Mouse (Mus musculus) liver, embryonic 14.5 days (tissue): ENCODE data around the gene Olfr670. TPM values are rescaled to one million over a fixed set of nuclear protein-coding genes. Genes with fewer than 3 reads are reported as not detected.

Source experiments
- ATAC-seq: fragments of 200-750 bp; cut with Nextera tagmentation; 2 replicates; pipeline ENCODE4 v1.8.0; 2017; ENCODE audit warnings: moderate number of reproducible peaks, mild to moderate bottlenecking, moderate library complexity; ENCODE audit not compliant: insufficient read depth
- DNase-seq, 3 experiments: peaks; one replicate each; pipeline ENCODE4 v3.0.0-alpha.2; 2012 to 2013; ENCODE audit warnings: low read depth in 3 of 3, low spot score in 3 of 3
- H3K27ac ChIP-seq: fragments of 300-500 bp; sonication (generic); 2 replicates; pipeline ENCODE4 v1.5.1; 2014; ENCODE audit warnings: moderate library complexity, mild to moderate bottlenecking, control low read depth, inconsistent platforms
- H3K27me3 ChIP-seq: fragments of 300-500 bp; sonication (generic); 2 replicates; pipeline ENCODE4 v1.6.1; 2014; ENCODE audit warnings: mild to moderate bottlenecking, low read length, moderate library complexity; ENCODE audit not compliant: control insufficient read depth, insufficient read depth
- H3K36me3 ChIP-seq: fragments of 300-500 bp; sonication (generic); replicated peaks from 2 replicates; pipeline ENCODE4 v1.6.1; 2014; ENCODE audit warnings: low read depth; ENCODE audit not compliant: control insufficient read depth, insufficient read depth
- H3K4me1 ChIP-seq, 2 experiments: fragments of 200-500 bp in 1 of 2; fragments of 300-500 bp in 1 of 2; sonication (generic) in 1 of 2; replicated peaks; 2 replicates each; pipeline ENCODE4 v1.6.1; 2012 to 2014; ENCODE audit warnings: antibody characterized with exemption in 1 of 2, inconsistent platforms in 1 of 2, low read length in 1 of 2; ENCODE audit not compliant: control insufficient read depth in 2 of 2, insufficient read depth in 2 of 2
- H3K4me2 ChIP-seq: fragments of 300-500 bp; sonication (generic); 2 replicates; pipeline ENCODE4 v1.6.1; 2014; ENCODE audit warnings: low read depth, mild to moderate bottlenecking, control low read depth, moderate library complexity
- H3K4me3 ChIP-seq, 2 experiments: fragments of 200-500 bp in 1 of 2; fragments of 300-500 bp in 1 of 2; sonication (generic) in 1 of 2; 2 replicates each; pipeline ENCODE4 v1.5.1; 2012 to 2014; ENCODE audit warnings: low read depth in 2 of 2, low read length in 2 of 2, mild to moderate bottlenecking in 2 of 2, control low read depth in 1 of 2, inconsistent platforms in 1 of 2, moderate library complexity in 1 of 2; ENCODE audit not compliant: insufficient read depth in 1 of 2
- H3K9ac ChIP-seq: fragments of 300-500 bp; sonication (generic); replicated peaks from 2 replicates; pipeline ENCODE4 v1.6.1; 2014; ENCODE audit warnings: mild to moderate bottlenecking, control low read depth, moderate library complexity
- H3K9me3 ChIP-seq: fragments of 300-500 bp; sonication (generic); 2 replicates; pipeline ENCODE4 v1.6.1; 2016; ENCODE audit warnings: low read length, mixed read lengths; ENCODE audit not compliant: control insufficient read depth
- CTCF ChIP-seq: IDR thresholded peaks from 2 replicates; pipeline ENCODE4 v1.5.1; 2016; ENCODE audit warnings: antibody characterized with exemption, low read depth, control low read depth
- EP300 ChIP-seq: IDR thresholded peaks from 2 replicates; pipeline ENCODE4 v1.6.1; 2016; ENCODE audit warnings: antibody characterized with exemption, low read depth
- WGBS: fragments of 180-500 bp; shearing (Covaris S2); extraction: QIAGEN DNeasy Blood & Tissue Kit; methylation state at CpG from one replicate; pipeline ENCODE4 v1.1.7; 2014; ENCODE audit not compliant: insufficient replicate concordance; 5-methylcytosine and 5-hydroxymethylcytosine counted together
- polyA plus RNA-seq, 2 experiments: library from polyadenylated mRNA; depleted of rRNA in 1 of 2; stranded (reverse) in 1 of 2; unstranded in 1 of 2; fragments of >200 nt; fragmentation: Nextera tagmentation in 1 of 2; extraction: Ambion mirVana in 1 of 2; gene quantifications; 2 replicates each; pipeline versions ENCODE4 v1.2.1 to v1.2.3; 2012 to 2014

The Olfr670 gene
- polyA plus RNA-seq, 2 experiments, result not detected

DNA sequence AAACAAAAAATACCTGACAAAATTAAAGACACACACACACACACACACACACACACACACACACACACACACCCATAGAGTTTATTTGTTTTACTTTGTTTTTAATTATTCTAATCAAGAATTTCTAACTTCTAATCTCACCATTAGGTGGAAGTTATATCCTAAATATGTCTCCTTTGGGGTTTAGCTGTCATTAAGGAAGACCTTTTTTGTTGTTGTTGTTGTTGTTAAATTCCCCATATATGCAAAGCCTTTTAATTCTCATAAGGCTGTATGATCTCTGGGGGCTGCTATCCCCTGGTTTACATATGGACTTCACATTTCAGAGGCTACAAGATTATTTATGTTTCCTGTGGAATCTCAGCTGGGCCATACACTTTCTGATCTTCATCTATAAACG, 28.5 kb downstream of the Olfr670 start, which contains the start of gene Olfr669:
Gene Olfr669 (plus strand): TSS at position 301 of the 400 bp plus-strand sequence.
- ATAC-seq, result no peak
- Histone ChIP-seq H3K27ac (no peak within 1 kb of the TSS), H3K9me3 (no peaks in the 10 kb centered on the region), H3K4me1 (no peaks in the 10 kb centered on the region), H3K27me3 (no peaks in the 10 kb centered on the region), H3K9ac (no peak within 1 kb of the TSS), H3K4me3 (no peak within 1 kb of the TSS), H3K36me3 (no peaks in the 10 kb centered on the region), H3K4me2 (no peak within 1 kb of the TSS)
- TF ChIP-seq EP300 (no peak), CTCF (no peak)
- DNase-seq, result no peak
- 55% methylated on average over 1 of the region's 1 CpGs for WGBS

DNA sequence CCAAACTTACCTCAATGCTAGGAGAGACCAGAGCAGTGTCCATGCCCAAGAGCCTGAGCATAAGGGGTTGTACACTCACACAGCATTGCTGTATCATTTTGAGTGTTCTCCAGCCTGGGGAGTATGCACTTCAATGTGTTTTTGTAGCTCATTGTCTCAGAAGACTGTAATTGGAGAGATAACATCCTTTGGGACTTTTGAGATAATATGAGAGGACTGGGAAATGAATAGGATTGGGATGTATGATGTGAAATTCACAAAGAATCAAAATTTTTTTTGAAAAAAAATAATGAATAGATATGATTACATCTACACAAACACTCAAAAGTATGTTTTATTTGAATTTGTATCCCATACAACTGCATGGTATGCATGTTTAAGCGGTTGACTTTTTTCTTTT, 34.5 kb downstream of the Olfr670 start, which contains the start of gene Olfr668:
Gene Olfr668 (minus strand): TSS at position 101 of the 400 bp plus-strand sequence.
- no peak for ATAC-seq
- no peak within 1 kb of the TSS for H3K27ac ChIP-seq
- DNase-seq, result no peak
- no peaks in the 10 kb centered on the region for H3K9me3 ChIP-seq
- H3K4me1 ChIP-seq, result no peaks in the 10 kb centered on the region
- H3K36me3 ChIP-seq, result no peaks in the 10 kb centered on the region
- no peaks in the 10 kb centered on the region for H3K27me3 ChIP-seq
- H3K9ac ChIP-seq, result no peak within 1 kb of the TSS
- WGBS, result 44% methylated on average over 1 of the region's 1 CpGs
- H3K4me2 ChIP-seq, result no peak within 1 kb of the TSS
- no peak within 1 kb of the TSS for H3K4me3 ChIP-seq
- TF ChIP-seq CTCF (no peak), EP300 (no peak)

DNA sequence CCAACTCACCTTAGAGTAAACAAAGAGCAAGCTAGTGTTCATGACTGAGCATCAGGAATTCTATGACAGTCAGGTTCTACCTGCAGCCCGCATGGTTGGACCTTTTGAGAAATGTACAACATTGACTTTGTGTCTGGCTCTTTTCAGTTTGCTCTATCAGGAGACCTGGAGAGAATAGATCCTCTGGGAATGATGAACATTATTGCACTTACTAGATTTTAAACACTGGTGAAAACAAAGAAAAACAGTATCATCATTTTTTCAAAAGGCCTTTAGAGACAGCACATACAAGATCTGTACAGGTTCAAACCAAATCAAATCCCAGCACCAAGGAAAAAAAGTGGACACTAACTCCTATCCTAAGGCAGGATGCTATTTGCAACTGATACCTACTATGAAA, 41.0 kb downstream of the Olfr670 start, which contains the start of gene Olfr667:
Gene Olfr667 (minus strand): TSS at position 101 of the 400 bp plus-strand sequence.
- WGBS, result 56% methylated on average over 1 of the region's 1 CpGs
- DNase-seq, result no peak
- no peak within 1 kb of the TSS for H3K4me3 ChIP-seq

More for the DNA sequence above, 41.0 kb downstream of the Olfr670 start, which contains the start of gene Olfr667:
- H3K27ac ChIP-seq, result no peak within 1 kb of the TSS
- no peak for ATAC-seq
- no peaks in the 10 kb centered on the region for H3K27me3 ChIP-seq
- no peaks in the 10 kb centered on the region for H3K9me3 ChIP-seq
- TF ChIP-seq CTCF, result no peak
- TF ChIP-seq EP300, result no peak
- H3K9ac ChIP-seq, result no peak within 1 kb of the TSS
- H3K36me3 ChIP-seq, result no peaks in the 10 kb centered on the region
- no peak within 1 kb of the TSS for H3K4me2 ChIP-seq
- H3K4me1 ChIP-seq, result no peaks in the 10 kb centered on the region

Other genes with a start within 250 kb of the Olfr670 start
- gene Usp17le, start 185.2 kb downstream of the Olfr670 start, polyA plus RNA-seq (2012; rRNA removed), result not detected in 2 replicates
- not detected in 2 replicates for gene Usp17le, start 185.2 kb downstream of the Olfr670 start, polyA plus RNA-seq (2014; fragmentation: Nextera tagmentation; extraction: Ambion mirVana)
- gene Usp17lb, start 120.0 kb downstream of the Olfr670 start, polyA plus RNA-seq (2012; rRNA removed), result not detected in 2 replicates
- not detected in 2 replicates for gene Usp17lb, start 120.0 kb downstream of the Olfr670 start, polyA plus RNA-seq (2014; fragmentation: Nextera tagmentation; extraction: Ambion mirVana)
- gene Usp17la, start 105.6 kb downstream of the Olfr670 start, polyA plus RNA-seq (2012; rRNA removed), result not detected in 2 replicates
- not detected in 2 replicates for gene Usp17la, start 105.6 kb downstream of the Olfr670 start, polyA plus RNA-seq (2014; fragmentation: Nextera tagmentation; extraction: Ambion mirVana)
- gene Olfr665, start 84.6 kb downstream of the Olfr670 start, polyA plus RNA-seq (2012; rRNA removed), result not detected in 2 replicates
- gene Olfr665, start 84.6 kb downstream of the Olfr670 start, polyA plus RNA-seq (2014; fragmentation: Nextera tagmentation; extraction: Ambion mirVana), result not detected in 2 replicates
- gene Olfr666, start 66.7 kb downstream of the Olfr670 start, polyA plus RNA-seq (2012; rRNA removed), result not detected in 2 replicates
- not detected in 2 replicates for gene Olfr666, start 66.7 kb downstream of the Olfr670 start, polyA plus RNA-seq (2014; fragmentation: Nextera tagmentation; extraction: Ambion mirVana)
- gene Olfr667, start 41.1 kb downstream of the Olfr670 start, polyA plus RNA-seq (2012; rRNA removed), result not detected in 2 replicates
- gene Olfr667, start 41.1 kb downstream of the Olfr670 start, polyA plus RNA-seq (2014; fragmentation: Nextera tagmentation; extraction: Ambion mirVana), result not detected in 2 replicates
- not detected in 2 replicates for gene Olfr668, start 34.6 kb downstream of the Olfr670 start, polyA plus RNA-seq (2012; rRNA removed)
- gene Olfr668, start 34.6 kb downstream of the Olfr670 start, polyA plus RNA-seq (2014; fragmentation: Nextera tagmentation; extraction: Ambion mirVana), result not detected in 2 replicates
- not detected in 2 replicates for gene Olfr669, start 28.4 kb downstream of the Olfr670 start, polyA plus RNA-seq (2012; rRNA removed)
- gene Olfr669, start 28.4 kb downstream of the Olfr670 start, polyA plus RNA-seq (2014; fragmentation: Nextera tagmentation; extraction: Ambion mirVana), result not detected in 2 replicates
- gene Olfr671, start 16.5 kb upstream of the Olfr670 start, polyA plus RNA-seq (2012; rRNA removed), result not detected in 2 replicates
- not detected in 2 replicates for gene Olfr671, start 16.5 kb upstream of the Olfr670 start, polyA plus RNA-seq (2014; fragmentation: Nextera tagmentation; extraction: Ambion mirVana)
- not detected in 2 replicates for gene Olfr672, start 39.4 kb upstream of the Olfr670 start, polyA plus RNA-seq (2012; rRNA removed)
- gene Olfr672, start 39.4 kb upstream of the Olfr670 start, polyA plus RNA-seq (2014; fragmentation: Nextera tagmentation; extraction: Ambion mirVana), result not detected in 2 replicates
- not detected in 2 replicates for gene Olfr675, start 65.8 kb upstream of the Olfr670 start, polyA plus RNA-seq (2012; rRNA removed)
- gene Olfr675, start 65.8 kb upstream of the Olfr670 start, polyA plus RNA-seq (2014; fragmentation: Nextera tagmentation; extraction: Ambion mirVana), result not detected in 2 replicates
- not detected in 2 replicates for gene Olfr676, start 70.1 kb upstream of the Olfr670 start, polyA plus RNA-seq (2012; rRNA removed)
- gene Olfr676, start 70.1 kb upstream of the Olfr670 start, polyA plus RNA-seq (2014; fragmentation: Nextera tagmentation; extraction: Ambion mirVana), result not detected in 2 replicates
- gene Olfr677, start 88.8 kb upstream of the Olfr670 start, polyA plus RNA-seq (2012; rRNA removed), result not detected in 2 replicates
- not detected in 2 replicates for gene Olfr677, start 88.8 kb upstream of the Olfr670 start, polyA plus RNA-seq (2014; fragmentation: Nextera tagmentation; extraction: Ambion mirVana)
- gene Olfr678, start 101.9 kb upstream of the Olfr670 start, polyA plus RNA-seq (2012; rRNA removed), result not detected in 2 replicates
- not detected in 2 replicates for gene Olfr678, start 101.9 kb upstream of the Olfr670 start, polyA plus RNA-seq (2014; fragmentation: Nextera tagmentation; extraction: Ambion mirVana)
- gene Olfr679, start 118.6 kb upstream of the Olfr670 start, polyA plus RNA-seq (2012; rRNA removed), result not detected in 2 replicates
- gene Olfr679, start 118.6 kb upstream of the Olfr670 start, polyA plus RNA-seq (2014; fragmentation: Nextera tagmentation; extraction: Ambion mirVana), result not detected in 2 replicates
- not detected in 2 replicates for gene Olfr680-ps1, start 130.2 kb upstream of the Olfr670 start, polyA plus RNA-seq (2012; rRNA removed)
- not detected in 2 replicates for gene Olfr680-ps1, start 130.2 kb upstream of the Olfr670 start, polyA plus RNA-seq (2014; fragmentation: Nextera tagmentation; extraction: Ambion mirVana)
- gene Olfr681, start 154.2 kb upstream of the Olfr670 start, polyA plus RNA-seq (2012; rRNA removed), result not detected in 2 replicates
- gene Olfr681, start 154.2 kb upstream of the Olfr670 start, polyA plus RNA-seq (2014; fragmentation: Nextera tagmentation; extraction: Ambion mirVana), result not detected in 2 replicates
- not detected in 2 replicates for gene Olfr683, start 184.4 kb upstream of the Olfr670 start, polyA plus RNA-seq (2012; rRNA removed)
- gene Olfr683, start 184.4 kb upstream of the Olfr670 start, polyA plus RNA-seq (2014; fragmentation: Nextera tagmentation; extraction: Ambion mirVana), result not detected in 2 replicates
- not detected in 2 replicates for gene Olfr684, start 201.0 kb upstream of the Olfr670 start, polyA plus RNA-seq (2012; rRNA removed)
- gene Olfr684, start 201.0 kb upstream of the Olfr670 start, polyA plus RNA-seq (2014; fragmentation: Nextera tagmentation; extraction: Ambion mirVana), result not detected in 2 replicates
- not detected in 2 replicates for gene Olfr685, start 223.4 kb upstream of the Olfr670 start, polyA plus RNA-seq (2012; rRNA removed)
- not detected in 2 replicates for gene Olfr685, start 223.4 kb upstream of the Olfr670 start, polyA plus RNA-seq (2014; fragmentation: Nextera tagmentation; extraction: Ambion mirVana)
- not detected in 2 replicates for gene Olfr686, start 244.9 kb upstream of the Olfr670 start, polyA plus RNA-seq (2012; rRNA removed)
- gene Olfr686, start 244.9 kb upstream of the Olfr670 start, polyA plus RNA-seq (2014; fragmentation: Nextera tagmentation; extraction: Ambion mirVana), result not detected in 2 replicates